Mouse (Mus musculus) megakaryocyte, embryonic 14.5 days (primary cell): ENCODE data around the gene Iqce. TPM values are rescaled to one million over a fixed set of nuclear protein-coding genes. Genes with fewer than 3 reads are reported as not detected.

Experiments
- H3K27me3 ChIP-seq: replicated peaks from 2 replicates; pipeline ENCODE3; 2012; ENCODE audit warnings: inconsistent platforms
- H3K36me3 ChIP-seq: replicated peaks from 2 replicates; pipeline ENCODE3; 2012; ENCODE audit warnings: low read length, inconsistent platforms, mixed read lengths
- H3K4me1 ChIP-seq: 2 replicates; pipeline ENCODE4 v1.6.1; 2012; ENCODE audit warnings: inconsistent platforms
- H3K4me3 ChIP-seq: replicated peaks from 2 replicates; pipeline ENCODE3; 2012; ENCODE audit warnings: moderate library complexity, mild to moderate bottlenecking, inconsistent platforms
- H3K9me3 ChIP-seq: 2 replicates; pipeline ENCODE4 v1.6.1; 2012; ENCODE audit warnings: inconsistent platforms
- FLI1 ChIP-seq: IDR thresholded peaks from 2 replicates; pipeline ENCODE4 v1.6.1; 2012; ENCODE audit warnings: low read length, inconsistent platforms, mixed read lengths
- GATA1 ChIP-seq: IDR thresholded peaks from 3 replicates; pipeline ENCODE4 v1.6.1; 2012; ENCODE audit warnings: mixed read lengths, low read length, inconsistent platforms, borderline replicate concordance
- polyA plus RNA-seq: library from polyadenylated mRNA; stranded (reverse); fragments of >175 nt; gene quantifications from 2 replicates; pipeline ENCODE4 v1.2.3, GENCODE M21; 2012; ENCODE audit warnings: low replicate concordance; ENCODE audit not compliant: insufficient read depth

Iqce gene
- polyA plus RNA-seq, 1 experiment: 4.7 TPM

GRCm38 (mm10) chr5:140662741-140663592, 39.2 kb downstream of the Iqce start:
- Histone ChIP-seq H3K36me3 (peaks cover 21% of the 10 kb centered on the region), H3K9me3 (no peaks in the 10 kb centered on the region), H3K4me1 (peaks cover 46% of the 10 kb centered on the region), H3K4me3 (no peak overlapping the region), H3K27me3 (peaks cover 12% of the 10 kb centered on the region)
- TF ChIP-seq FLI1: no peak
- TF ChIP-seq GATA1: no peak

- Histone ChIP-seq H3K9me3 (no peaks in the 10 kb centered on the region), H3K4me1 (peaks cover 46% of the 10 kb centered on the region), H3K36me3 (peaks cover 17% of the 10 kb centered on the region), H3K27me3 (peaks cover 12% of the 10 kb centered on the region), H3K4me3 (no peak overlapping the region)
- TF ChIP-seq GATA1 (no peak), FLI1 (no peak)
Measured at GRCm38 (mm10) chr5:140661875-140662643, 40.1 kb downstream of the Iqce start.

GRCm38 (mm10) chr5:140661427-140661826, 40.8 kb downstream of the Iqce start:
- Histone ChIP-seq H3K36me3 (peaks cover 17% of the 10 kb centered on the region), H3K4me3 (no peak overlapping the region), H3K27me3 (peaks cover 12% of the 10 kb centered on the region), H3K4me1 (peaks cover 46% of the 10 kb centered on the region), H3K9me3 (no peaks in the 10 kb centered on the region)
- TF ChIP-seq GATA1 (no peak), FLI1 (no peak)

- H3K36me3 ChIP-seq: peaks cover 11% of the 10 kb centered on the region
- no peak overlapping the region for H3K4me3 ChIP-seq
- peaks cover 10% of the 10 kb centered on the region for H3K27me3 ChIP-seq
- TF ChIP-seq GATA1 (no peak), FLI1 (no peak)
- peaks cover 40% of the 10 kb centered on the region for H3K4me1 ChIP-seq
- no peaks in the 10 kb centered on the region for H3K9me3 ChIP-seq
Measured at GRCm38 (mm10) chr5:140660398-140660797, 41.8 kb downstream of the Iqce start.

GRCm38 (mm10) chr5:140659607-140660272, 42.4 kb downstream of the Iqce start:
- H3K9me3 ChIP-seq: no peaks in the 10 kb centered on the region
- peaks cover 34% of the 10 kb centered on the region for H3K4me1 ChIP-seq
- peak overlapping the region; percentile 5 for H3K4me3 ChIP-seq
- peaks cover 4% of the 10 kb centered on the region for H3K36me3 ChIP-seq
- H3K27me3 ChIP-seq: peaks cover 10% of the 10 kb centered on the region
- TF ChIP-seq FLI1 (no peak), GATA1 (no peak)

- H3K9me3 ChIP-seq: no peaks in the 10 kb centered on the region
- peaks cover under 1% of the 10 kb centered on the region for H3K27me3 ChIP-seq
- H3K36me3 ChIP-seq: no peaks in the 10 kb centered on the region
- TF ChIP-seq GATA1 (no peak), FLI1 (no peak)
- peaks cover 49% of the 10 kb centered on the region for H3K4me1 ChIP-seq
- H3K4me3 ChIP-seq: no peak overlapping the region
Measured at GRCm38 (mm10) chr5:140654096-140654845, 47.9 kb downstream of the Iqce start.

- TF ChIP-seq GATA1 (no peak), FLI1 (no peak)
- no peaks in the 10 kb centered on the region for H3K9me3 ChIP-seq
- H3K4me3 ChIP-seq: no peak overlapping the region
- peaks cover under 1% of the 10 kb centered on the region for H3K36me3 ChIP-seq
- peaks cover 59% of the 10 kb centered on the region for H3K4me1 ChIP-seq
- no peaks in the 10 kb centered on the region for H3K27me3 ChIP-seq
Measured at GRCm38 (mm10) chr5:140652587-140652986, 49.6 kb downstream of the Iqce start.

GRCm38 (mm10) chr5:140651231-140651630, 50.9 kb downstream of the Iqce start:
- H3K27me3 ChIP-seq: no peaks in the 10 kb centered on the region
- H3K36me3 ChIP-seq: peaks cover 13% of the 10 kb centered on the region
- H3K4me1 ChIP-seq: peaks cover 72% of the 10 kb centered on the region
- H3K9me3 ChIP-seq: no peaks in the 10 kb centered on the region
- peak overlapping the region; percentile 51 for H3K4me3 ChIP-seq
- no peak for TF ChIP-seq GATA1
- TF ChIP-seq FLI1: no peak

- Histone ChIP-seq H3K27me3 (no peaks in the 10 kb centered on the region), H3K4me3 (no peak overlapping the region), H3K4me1 (peaks cover 85% of the 10 kb centered on the region), H3K36me3 (peaks cover 22% of the 10 kb centered on the region), H3K9me3 (no peaks in the 10 kb centered on the region)
- TF ChIP-seq GATA1 (no peak), FLI1 (no peak)
Measured at GRCm38 (mm10) chr5:140649881-140650414, 52.2 kb downstream of the Iqce start.
